Mouse (Mus musculus) adrenal gland, postnatal 25 days (tissue): ENCODE data around the gene Xpnpep1. TPM values are rescaled to one million over a fixed set of nuclear protein-coding genes. Genes with fewer than 3 reads are reported as not detected.

Experiments
- DNase-seq: peaks from one replicate; pipeline ENCODE4 v3.0.0; 2021; ENCODE audit warnings: mixed read lengths
- total RNA-seq: library from RNA; stranded (reverse); gene quantifications from 2 replicates; pipeline ENCODE4 v1.2.3, GENCODE M21; 2021

Gene Xpnpep1
- total RNA-seq, 1 experiment from 2014 or later, result 85.6 TPM

GRCm38 (mm10) chr19:53066531-53066930 lies 26.5 kb upstream of the Xpnpep1 start:
- DNase-seq, result no peak

DNA sequence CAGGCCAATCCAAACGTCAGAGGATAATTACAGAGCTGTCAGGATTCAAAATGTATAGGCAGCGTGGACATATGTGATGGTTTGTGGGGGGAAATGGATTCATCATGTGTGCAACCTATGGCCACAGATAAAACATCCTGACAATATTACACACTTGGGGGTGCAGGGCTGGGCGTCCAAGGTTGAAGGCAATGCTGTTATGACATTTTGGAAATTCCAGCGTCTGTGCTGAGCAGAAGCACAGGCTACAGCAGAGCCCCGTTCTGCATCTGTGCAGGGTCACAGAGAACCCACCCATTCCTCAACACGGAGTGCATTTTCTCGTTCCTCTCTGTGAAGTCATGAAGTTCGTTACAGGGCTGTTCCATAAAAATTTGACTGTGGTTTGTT lies 25.0 kb upstream of the Xpnpep1 start:
- DNase-seq, result no peak

- no peak for DNase-seq
Observed at GRCm38 (mm10) chr19:53064292-53064971, 24.4 kb upstream of the Xpnpep1 start.

DNA sequence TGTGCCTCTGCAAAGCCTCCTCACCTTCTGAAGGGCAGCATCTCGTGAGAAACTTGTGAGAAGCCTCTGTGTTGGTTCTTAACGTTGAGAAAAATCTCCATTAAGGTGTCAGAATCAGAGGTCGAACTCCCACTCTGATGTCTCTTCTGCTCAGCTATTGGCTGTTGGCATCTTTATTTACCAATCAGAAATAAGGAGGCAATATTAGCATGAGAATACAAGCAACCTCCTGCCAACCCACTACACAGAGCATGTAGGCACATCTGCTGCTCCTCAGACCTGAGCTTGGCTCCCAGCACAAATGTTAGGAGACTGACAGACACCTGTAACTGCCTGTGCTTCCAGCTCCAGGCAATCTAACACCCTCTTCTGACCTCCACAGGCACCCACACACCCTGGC lies 22.0 kb upstream of the Xpnpep1 start:
- no peak for DNase-seq

- no peak for DNase-seq
Observed at GRCm38 (mm10) chr19:53059344-53060111, 19.5 kb upstream of the Xpnpep1 start.

GRCm38 (mm10) chr19:53058726-53059334 lies 18.8 kb upstream of the Xpnpep1 start:
- DNase-seq, result no peak

- no peak for DNase-seq
Observed at GRCm38 (mm10) chr19:53057980-53058725, 18.1 kb upstream of the Xpnpep1 start.

DNA sequence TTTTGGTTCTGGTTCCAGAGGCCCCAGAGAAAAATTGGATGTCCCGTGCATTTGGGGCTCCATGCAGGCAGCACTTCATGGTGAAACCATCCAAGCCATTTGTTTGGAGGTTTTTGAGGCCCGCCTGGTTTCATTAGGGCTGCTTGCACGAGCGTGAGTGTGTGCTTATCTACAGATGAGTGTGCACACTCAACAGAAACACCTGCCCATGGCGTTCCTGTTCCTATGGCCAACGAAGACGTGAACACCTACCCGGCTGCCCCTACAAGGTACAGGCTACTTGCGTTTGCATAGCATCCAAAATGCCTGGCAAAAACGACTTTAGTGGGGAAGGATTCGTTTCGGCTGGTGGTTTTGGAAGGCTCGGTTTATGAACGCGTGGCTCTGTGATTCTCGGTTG lies 13.3 kb upstream of the Xpnpep1 start:
- no peak for DNase-seq

- DNase-seq, result no peak
Observed at GRCm38 (mm10) chr19:53052031-53052670, 12.1 kb upstream of the Xpnpep1 start.

DNA sequence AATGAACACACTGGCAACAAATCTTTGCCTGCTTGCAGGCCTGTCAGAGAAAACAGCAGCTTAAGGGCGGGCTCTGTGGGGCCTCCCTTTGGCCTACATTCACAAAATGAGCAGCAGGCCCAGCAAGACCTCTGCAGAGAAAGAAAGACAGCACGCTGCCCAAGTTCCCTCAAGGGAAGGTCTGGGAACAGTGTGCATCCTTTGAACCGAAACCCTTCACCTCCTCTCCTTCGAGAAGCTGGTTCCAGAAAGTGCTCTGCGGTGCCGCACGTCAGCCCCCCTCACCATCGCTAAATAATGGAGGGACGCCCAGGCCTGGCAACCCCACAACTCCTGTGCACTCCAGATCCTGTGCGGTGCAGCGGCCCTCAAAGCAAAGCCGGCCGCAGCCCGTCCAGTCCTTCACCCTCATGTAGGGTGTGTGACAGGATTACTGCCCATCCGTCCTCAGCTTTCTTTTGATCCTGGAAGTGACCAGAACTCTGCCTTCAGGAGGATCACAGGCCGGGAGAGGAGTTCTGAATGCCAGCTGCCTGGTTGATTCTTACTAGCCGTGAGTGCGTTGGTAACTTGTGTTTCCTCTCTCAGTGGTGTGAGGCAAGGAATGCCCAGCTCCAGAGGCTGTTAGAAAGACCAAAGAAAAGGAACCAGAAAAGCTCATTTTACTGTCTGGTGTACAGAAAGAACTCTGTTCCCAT lies 11.4 kb upstream of the Xpnpep1 start:
- DNase-seq, result no peak

- no peak for DNase-seq
Observed at GRCm38 (mm10) chr19:53050100-53050499, 10.1 kb upstream of the Xpnpep1 start.

- no peak for DNase-seq
Observed at GRCm38 (mm10) chr19:53047208-53047607, 7.2 kb upstream of the Xpnpep1 start.

DNA sequence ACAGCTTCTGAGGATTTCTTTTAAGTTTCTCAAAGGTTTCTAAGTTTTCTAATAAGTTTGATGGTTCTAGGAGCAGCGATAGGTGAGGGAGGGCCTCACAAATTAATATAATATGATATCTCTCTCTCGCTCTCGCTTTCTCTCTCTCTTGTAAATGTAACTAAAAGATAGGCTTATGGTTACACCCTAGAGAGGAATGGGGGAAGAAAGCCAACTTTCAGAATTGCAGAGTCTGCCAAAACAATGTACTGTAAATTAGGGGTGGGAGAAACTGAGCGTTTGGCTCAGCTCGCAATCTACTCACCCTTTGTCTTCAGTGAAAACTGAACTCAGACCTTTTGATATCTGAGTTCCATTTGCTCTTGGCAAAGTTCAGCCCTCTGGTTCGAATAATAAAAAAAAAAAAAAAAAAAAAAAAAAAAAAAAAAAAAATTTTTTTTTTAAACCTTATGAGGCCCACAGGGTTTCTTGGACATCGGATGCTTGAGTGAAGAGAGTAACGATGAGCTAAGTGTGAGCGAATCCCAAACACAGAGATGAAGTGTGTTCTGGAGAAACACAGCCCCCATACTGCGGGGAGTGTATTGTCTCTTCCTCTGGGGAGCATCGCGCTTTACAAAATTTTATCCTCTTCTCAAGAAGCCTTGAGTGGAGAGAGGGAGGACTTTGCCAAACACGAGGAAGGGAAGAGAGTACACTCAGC lies 3.6 kb upstream of the Xpnpep1 start:
- no peak for DNase-seq

DNA sequence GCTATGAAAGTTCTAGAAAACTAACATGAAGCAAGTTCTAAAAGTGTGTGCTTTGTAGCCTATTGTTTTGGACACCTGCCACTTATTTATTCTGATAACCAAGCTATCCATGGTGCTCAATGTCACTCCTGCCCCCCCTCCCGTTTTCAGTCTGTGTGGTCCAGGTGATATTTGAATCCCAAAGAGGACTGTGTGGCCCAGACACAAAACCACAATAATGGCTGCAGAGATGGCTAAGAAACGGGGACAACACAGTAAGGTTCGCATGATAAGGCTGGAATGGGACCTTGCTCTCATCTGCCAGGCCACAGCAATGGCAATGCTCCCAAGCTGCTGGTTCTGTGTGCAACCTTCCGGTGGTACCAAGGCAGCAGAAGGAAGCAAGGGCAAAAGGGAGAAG lies 1.6 kb upstream of the Xpnpep1 start:
- no peak for DNase-seq

GRCm38 (mm10) chr19:53041133-53041510 lies 1.1 kb upstream of the Xpnpep1 start:
- DNase-seq, result no peak

- DNase-seq, result no peak
Observed at GRCm38 (mm10) chr19:53039090-53039489, 924 bp downstream of the Xpnpep1 start.

GRCm38 (mm10) chr19:53038435-53038938 lies 1.5 kb downstream of the Xpnpep1 start:
- DNase-seq, result peak; percentile 99

GRCm38 (mm10) chr19:53037925-53038419 lies 2.0 kb downstream of the Xpnpep1 start:
- DNase-seq, result no peak

DNA sequence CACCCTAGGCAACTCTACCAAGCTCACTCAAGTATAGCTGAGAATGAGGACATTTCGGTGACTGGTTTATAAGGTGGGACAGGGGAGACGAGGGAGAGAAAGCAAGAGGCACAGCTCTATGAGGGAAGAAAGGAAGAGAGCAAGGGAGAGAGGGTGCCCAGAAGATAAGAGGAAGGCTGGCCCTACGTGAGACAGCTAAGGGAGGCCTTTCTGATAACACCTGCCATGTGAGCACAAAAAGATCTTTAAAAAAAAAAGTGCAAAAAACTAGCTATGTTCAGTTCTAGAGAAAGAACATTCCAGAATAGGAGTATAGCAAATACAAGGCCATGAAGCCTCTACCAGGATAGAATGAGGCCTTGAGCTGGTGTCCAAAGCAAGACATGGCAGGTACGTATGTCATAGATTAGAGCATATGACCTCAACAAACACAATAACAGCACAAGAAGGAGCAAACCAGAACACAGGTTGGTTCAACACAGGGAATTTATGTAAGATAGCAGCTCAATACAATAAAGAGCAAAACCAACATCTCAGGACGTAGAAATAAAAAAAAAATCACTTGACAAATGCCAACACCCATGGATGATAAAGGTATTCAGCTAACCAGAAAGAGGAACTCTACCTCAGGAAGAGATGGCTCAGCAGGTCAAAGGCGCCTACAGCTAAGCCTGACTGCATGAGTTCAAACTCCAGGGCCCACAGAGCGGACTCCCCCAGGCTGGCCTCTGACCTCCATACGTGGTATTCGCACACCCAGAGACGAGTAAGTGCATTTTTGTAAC lies 6.7 kb downstream of the Xpnpep1 start:
- no peak for DNase-seq

DNA sequence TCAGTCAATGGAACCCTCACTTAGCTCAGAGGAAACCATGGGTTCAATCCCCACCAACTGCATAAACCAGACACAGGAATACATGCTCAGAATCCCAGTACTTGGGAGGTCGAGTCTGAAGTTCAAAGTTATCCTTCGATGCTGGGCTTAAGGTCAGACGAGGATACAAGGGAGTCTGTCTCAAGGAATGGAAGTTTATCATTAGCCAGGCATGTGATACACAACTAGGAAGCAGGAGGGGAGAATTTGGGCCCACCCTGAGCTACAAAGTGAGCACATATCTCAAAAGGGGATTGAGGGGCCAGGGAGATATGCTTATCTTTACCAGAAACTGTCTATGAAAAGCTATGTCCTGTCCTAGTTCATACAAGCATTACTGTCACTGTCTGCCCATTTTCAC lies 7.4 kb downstream of the Xpnpep1 start:
- no peak for DNase-seq
